Mouse (Mus musculus): Measurements from ENCODE around the gene Slc52a3. TPM values are rescaled to one million over a fixed set of nuclear protein-coding genes. Genes with fewer than 3 reads are reported as not detected.

Slc52a3 gene
- polyA plus RNA-seq, 1 experiment = 2.6 TPM

DNA sequence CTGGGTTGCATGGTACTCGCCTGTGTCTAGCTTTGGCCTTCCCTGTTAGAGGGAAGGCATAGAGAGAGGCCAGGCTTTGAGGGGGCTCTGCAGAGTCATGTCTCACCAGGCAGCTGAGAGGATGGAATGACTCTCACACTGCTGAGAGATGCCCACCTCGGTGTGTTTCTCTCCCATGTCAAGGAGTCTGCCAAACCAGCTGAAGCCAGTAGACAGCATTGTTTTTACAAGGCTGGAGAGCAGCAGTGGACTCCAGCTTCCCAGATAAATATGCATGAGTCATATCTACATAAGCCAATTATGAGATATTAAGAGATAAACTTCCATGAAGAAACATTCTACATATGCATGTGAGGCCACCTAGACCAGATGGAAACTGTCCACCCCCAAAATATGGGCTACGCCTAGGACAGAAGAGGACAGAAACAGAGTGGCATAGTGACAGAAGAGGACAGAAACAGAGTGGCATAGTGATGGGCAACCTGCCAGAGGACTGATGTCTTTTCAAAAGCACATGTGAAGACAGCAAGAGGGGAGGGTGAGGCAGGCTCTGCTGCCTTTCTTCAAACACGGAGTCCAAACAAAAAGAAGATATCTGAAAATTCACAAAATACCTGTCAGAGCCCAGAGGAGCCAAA is 39.7 kb upstream of the Slc52a3 start:
- TF ChIP-seq POLR2A (IDR thresholded peaks at IDR 0.05; ENCODE audit: insufficient read depth, low read length) (no peak), EP300 (IDR thresholded peaks at IDR 0.05; ENCODE audit: insufficient read depth, low read depth, low read length) (no peak), CTCF (IDR thresholded peaks at IDR 0.05; ENCODE audit: low read depth, low read length) (no peak)
- H3K9me3 ChIP-seq (replicated peaks; ENCODE audit: control insufficient read depth, insufficient read depth, low read length, poor library complexity, severe bottlenecking) = no peaks in the 10 kb centered on the region
- H3K36me3 ChIP-seq (ENCODE audit: control insufficient read depth, insufficient read depth, low read length, poor library complexity, severe bottlenecking) = no peaks in the 10 kb centered on the region
- no peak overlapping the region for H3K4me3 ChIP-seq (ENCODE audit: low read depth, low read length)
- H3K9ac ChIP-seq (ENCODE audit: low read depth, poor library complexity, severe bottlenecking) = no peak overlapping the region
- no peaks in the 10 kb centered on the region for H3K27me3 ChIP-seq (ENCODE audit: control insufficient read depth, insufficient read depth, low read length, poor library complexity, severe bottlenecking)
- H3K27ac ChIP-seq (ENCODE audit: insufficient read depth, low read length) = no peak overlapping the region
- H3K4me1 ChIP-seq (ENCODE audit: control insufficient read depth, insufficient read depth, low read length) = no peaks in the 10 kb centered on the region

DNA sequence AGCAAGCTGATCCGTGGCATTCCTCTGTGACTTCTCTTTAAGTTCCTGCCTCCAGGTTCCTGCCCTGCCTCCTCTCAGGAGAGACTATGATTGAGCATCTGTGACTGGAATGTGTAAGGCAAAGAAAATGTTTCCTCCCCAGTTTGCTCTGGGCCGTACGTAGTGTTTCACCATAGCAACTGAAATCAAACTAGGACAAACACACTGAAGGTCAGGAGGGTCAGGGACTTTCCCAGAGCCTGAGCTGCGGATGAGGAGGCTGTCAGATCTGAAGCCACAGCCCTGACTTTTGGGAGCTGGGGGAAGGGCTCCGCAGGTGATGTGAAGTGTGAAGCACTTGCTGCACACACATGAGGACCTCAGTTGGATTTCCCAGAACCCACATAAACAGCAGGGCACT is 37.0 kb upstream of the Slc52a3 start:
- Histone ChIP-seq H3K4me1 (ENCODE audit: control insufficient read depth, insufficient read depth, low read length) (no peaks in the 10 kb centered on the region), H3K36me3 (ENCODE audit: control insufficient read depth, insufficient read depth, low read length, poor library complexity, severe bottlenecking) (no peaks in the 10 kb centered on the region), H3K27me3 (ENCODE audit: control insufficient read depth, insufficient read depth, low read length, poor library complexity, severe bottlenecking) (no peaks in the 10 kb centered on the region), H3K4me3 (ENCODE audit: low read depth, low read length) (no peak overlapping the region), H3K27ac (ENCODE audit: insufficient read depth, low read length) (no peak overlapping the region), H3K9ac (ENCODE audit: low read depth, poor library complexity, severe bottlenecking) (no peak overlapping the region), H3K9me3 (replicated peaks; ENCODE audit: control insufficient read depth, insufficient read depth, low read length, poor library complexity, severe bottlenecking) (no peaks in the 10 kb centered on the region)
- TF ChIP-seq EP300 (IDR thresholded peaks at IDR 0.05; ENCODE audit: insufficient read depth, low read depth, low read length) = no peak
- no peak for TF ChIP-seq CTCF (IDR thresholded peaks at IDR 0.05; ENCODE audit: low read depth, low read length)
- TF ChIP-seq POLR2A (IDR thresholded peaks at IDR 0.05; ENCODE audit: insufficient read depth, low read length) = no peak

DNA sequence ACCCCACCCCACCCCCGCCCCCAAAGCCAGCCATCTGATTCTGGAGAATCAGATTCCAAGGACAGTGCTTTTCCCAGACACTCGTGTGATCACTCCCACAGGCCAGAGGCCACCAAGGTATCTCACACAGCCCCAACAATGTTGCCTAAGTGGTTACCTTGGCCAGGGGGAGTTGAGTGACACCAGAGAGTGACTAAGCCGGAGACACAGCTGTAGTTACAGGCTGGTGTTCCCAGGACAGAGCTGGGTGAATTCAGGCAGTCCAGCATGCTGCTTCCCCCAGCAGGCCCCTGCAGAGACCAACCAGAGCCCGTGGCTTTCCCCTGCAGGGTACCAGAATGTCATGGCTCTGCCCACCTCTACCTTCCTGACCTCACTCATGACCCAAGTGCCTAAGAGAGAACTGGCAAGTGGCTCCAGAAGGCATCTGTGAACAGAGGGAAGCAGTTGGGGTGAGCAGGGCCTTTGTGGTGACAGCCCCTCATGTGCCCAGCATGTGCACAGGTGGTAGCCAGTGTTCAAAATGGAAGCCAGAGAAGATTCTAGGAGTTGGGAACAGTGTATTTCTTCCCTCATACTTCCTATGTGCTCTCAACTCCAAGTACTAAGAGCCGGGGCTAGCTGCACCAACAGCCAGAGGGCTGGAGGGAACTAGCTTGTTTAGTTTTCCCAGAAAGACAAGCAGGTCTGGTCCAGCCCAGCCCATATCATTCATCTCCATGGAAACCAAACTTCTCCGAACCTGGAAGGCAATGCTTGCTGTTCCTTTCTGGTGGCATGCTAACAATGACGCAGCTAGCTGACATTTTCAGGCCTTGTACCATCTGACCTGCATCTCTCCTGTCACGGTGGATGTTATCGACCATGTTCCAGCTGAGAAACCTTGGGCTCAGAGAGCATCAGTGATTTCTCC is 34.8 kb upstream of the Slc52a3 start:
- Histone ChIP-seq H3K9ac (ENCODE audit: low read depth, poor library complexity, severe bottlenecking) (no peak overlapping the region), H3K4me3 (ENCODE audit: low read depth, low read length) (no peak overlapping the region), H3K4me1 (ENCODE audit: control insufficient read depth, insufficient read depth, low read length) (no peaks in the 10 kb centered on the region), H3K9me3 (replicated peaks; ENCODE audit: control insufficient read depth, insufficient read depth, low read length, poor library complexity, severe bottlenecking) (no peaks in the 10 kb centered on the region), H3K27me3 (ENCODE audit: control insufficient read depth, insufficient read depth, low read length, poor library complexity, severe bottlenecking) (no peaks in the 10 kb centered on the region), H3K27ac (ENCODE audit: insufficient read depth, low read length) (no peak overlapping the region), H3K36me3 (ENCODE audit: control insufficient read depth, insufficient read depth, low read length, poor library complexity, severe bottlenecking) (no peaks in the 10 kb centered on the region)
- TF ChIP-seq CTCF (IDR thresholded peaks at IDR 0.05; ENCODE audit: low read depth, low read length) = no peak
- no peak for TF ChIP-seq EP300 (IDR thresholded peaks at IDR 0.05; ENCODE audit: insufficient read depth, low read depth, low read length)
- TF ChIP-seq POLR2A (IDR thresholded peaks at IDR 0.05; ENCODE audit: insufficient read depth, low read length) = no peak

DNA sequence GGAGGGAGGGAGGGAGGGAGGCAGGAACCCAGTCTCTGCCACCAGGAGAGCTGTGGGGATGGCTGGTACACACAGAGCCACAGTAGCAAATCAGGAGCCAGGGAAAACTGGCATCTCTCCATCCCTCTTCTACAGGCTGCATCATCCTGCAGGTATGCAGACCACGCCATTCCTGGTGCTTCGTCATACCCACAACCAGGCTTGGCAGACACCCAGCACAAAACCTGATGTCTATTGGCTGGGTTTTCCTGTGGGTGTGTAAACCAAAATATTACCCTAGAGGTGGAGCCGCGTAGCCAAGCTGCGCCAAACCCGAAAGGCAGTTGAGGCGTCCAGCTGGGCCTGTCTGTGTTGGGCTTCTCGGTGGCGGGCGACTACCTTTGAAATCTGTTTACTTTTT is 33.8 kb upstream of the Slc52a3 start:
- Histone ChIP-seq H3K4me3 (ENCODE audit: low read depth, low read length) (no peak overlapping the region), H3K9me3 (replicated peaks; ENCODE audit: control insufficient read depth, insufficient read depth, low read length, poor library complexity, severe bottlenecking) (no peaks in the 10 kb centered on the region), H3K4me1 (ENCODE audit: control insufficient read depth, insufficient read depth, low read length) (no peaks in the 10 kb centered on the region), H3K36me3 (ENCODE audit: control insufficient read depth, insufficient read depth, low read length, poor library complexity, severe bottlenecking) (no peaks in the 10 kb centered on the region), H3K9ac (ENCODE audit: low read depth, poor library complexity, severe bottlenecking) (no peak overlapping the region), H3K27me3 (ENCODE audit: control insufficient read depth, insufficient read depth, low read length, poor library complexity, severe bottlenecking) (no peaks in the 10 kb centered on the region), H3K27ac (ENCODE audit: insufficient read depth, low read length) (no peak overlapping the region)
- TF ChIP-seq CTCF (IDR thresholded peaks at IDR 0.05; ENCODE audit: low read depth, low read length) (no peak), POLR2A (IDR thresholded peaks at IDR 0.05; ENCODE audit: insufficient read depth, low read length) (no peak), EP300 (IDR thresholded peaks at IDR 0.05; ENCODE audit: insufficient read depth, low read depth, low read length) (no peak)

DNA sequence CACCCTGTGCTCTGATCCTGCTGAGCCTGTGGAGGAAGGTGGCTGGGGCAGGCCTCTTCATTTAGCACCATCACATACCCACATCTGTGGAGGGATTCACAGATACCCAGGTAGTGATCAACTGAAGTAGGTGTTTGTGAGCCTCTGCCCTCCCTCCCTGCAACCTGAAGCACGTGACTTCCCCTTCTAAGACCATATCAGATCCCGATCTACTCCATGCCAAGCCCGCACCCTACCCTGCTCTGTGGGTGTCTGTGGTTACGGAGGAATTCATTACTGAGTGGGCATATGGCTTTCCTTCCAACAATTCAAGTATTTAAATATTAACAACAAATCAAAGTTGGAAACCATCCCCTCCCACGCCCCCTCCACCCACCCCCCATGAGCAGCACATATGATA is 33.0 kb upstream of the Slc52a3 start:
- H3K4me1 ChIP-seq (ENCODE audit: control insufficient read depth, insufficient read depth, low read length) = no peaks in the 10 kb centered on the region
- TF ChIP-seq EP300 (IDR thresholded peaks at IDR 0.05; ENCODE audit: insufficient read depth, low read depth, low read length) = no peak
- no peak for TF ChIP-seq POLR2A (IDR thresholded peaks at IDR 0.05; ENCODE audit: insufficient read depth, low read length)
- TF ChIP-seq CTCF (IDR thresholded peaks at IDR 0.05; ENCODE audit: low read depth, low read length) = no peak

DNA sequence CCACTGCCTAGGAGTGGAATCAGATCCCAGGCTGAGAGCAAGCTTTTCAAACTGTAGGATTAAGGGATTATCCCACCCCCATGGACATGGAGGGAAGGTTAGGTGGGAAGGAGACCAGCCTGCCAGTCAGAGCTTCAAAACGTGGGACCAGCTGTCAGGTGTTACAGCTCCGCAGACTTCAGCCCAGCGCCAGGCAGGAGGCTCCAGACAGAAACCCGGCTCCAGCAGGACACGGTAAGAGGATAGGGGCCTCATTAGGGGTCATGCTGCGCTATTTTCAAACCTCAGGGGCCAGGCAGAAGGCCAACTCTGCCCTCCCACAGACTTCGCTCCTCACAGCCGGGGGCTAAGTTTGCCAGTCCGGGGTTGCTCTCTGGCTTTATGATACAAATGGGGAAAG is 32.3 kb upstream of the Slc52a3 start:
- no peak overlapping the region for H3K4me3 ChIP-seq (ENCODE audit: low read depth, low read length)
- H3K27ac ChIP-seq (ENCODE audit: insufficient read depth, low read length) = no peak overlapping the region
- no peaks in the 10 kb centered on the region for H3K36me3 ChIP-seq (ENCODE audit: control insufficient read depth, insufficient read depth, low read length, poor library complexity, severe bottlenecking)
- H3K27me3 ChIP-seq (ENCODE audit: control insufficient read depth, insufficient read depth, low read length, poor library complexity, severe bottlenecking) = no peaks in the 10 kb centered on the region
- no peak for TF ChIP-seq POLR2A (IDR thresholded peaks at IDR 0.05; ENCODE audit: insufficient read depth, low read length)
- no peak for TF ChIP-seq EP300 (IDR thresholded peaks at IDR 0.05; ENCODE audit: insufficient read depth, low read depth, low read length)
- no peak for TF ChIP-seq CTCF (IDR thresholded peaks at IDR 0.05; ENCODE audit: low read depth, low read length)
- no peaks in the 10 kb centered on the region for H3K4me1 ChIP-seq (ENCODE audit: control insufficient read depth, insufficient read depth, low read length)
- no peak overlapping the region for H3K9ac ChIP-seq (ENCODE audit: low read depth, poor library complexity, severe bottlenecking)
- H3K9me3 ChIP-seq (replicated peaks; ENCODE audit: control insufficient read depth, insufficient read depth, low read length, poor library complexity, severe bottlenecking) = no peaks in the 10 kb centered on the region

More for the DNA sequence above, 33.0 kb upstream of the Slc52a3 start:
- Histone ChIP-seq H3K27ac (ENCODE audit: insufficient read depth, low read length) (no peak overlapping the region), H3K36me3 (ENCODE audit: control insufficient read depth, insufficient read depth, low read length, poor library complexity, severe bottlenecking) (no peaks in the 10 kb centered on the region), H3K9ac (ENCODE audit: low read depth, poor library complexity, severe bottlenecking) (no peak overlapping the region), H3K27me3 (ENCODE audit: control insufficient read depth, insufficient read depth, low read length, poor library complexity, severe bottlenecking) (no peaks in the 10 kb centered on the region), H3K4me3 (ENCODE audit: low read depth, low read length) (no peak overlapping the region), H3K9me3 (replicated peaks; ENCODE audit: control insufficient read depth, insufficient read depth, low read length, poor library complexity, severe bottlenecking) (no peaks in the 10 kb centered on the region)

All from ES-Bruce4 (cell line).